Comparison of ENCODE assay signal across 25 mouse cellular contexts in genomic region chr1:184931097-184931496, GRCm38 (mm10). TPM values are rescaled to one million over a fixed set of nuclear protein-coding genes. Genes with fewer than 3 reads are reported as not detected.
"Had no signal": no experiment of that assay in that cellular context is flagged by ENCODE, and none has a peak within 500 bp of the region (broad histone marks: within the 10 kb centered on the region; RNA-seq: fewer than 3 reads in every experiment).

No protein-coding gene starts in this region.

- H3K9me3 ChIP-seq: heart, embryonic 10.5 days; heart, embryonic 12.5 days; hindbrain, embryonic 13.5 days; limb, embryonic 10.5 days; limb, embryonic 12.5 days; liver, embryonic 13.5 days; liver, embryonic 15.5 days had no signal

- H3K27ac ChIP-seq: gastrocnemius, adult 2 months; heart, embryonic 10.5 days; hindbrain, embryonic 13.5 days; left cerebral cortex, adult 2 months; limb, embryonic 10.5 days; limb, embryonic 12.5 days; liver, embryonic 13.5 days; liver, embryonic 15.5 days had no signal

- H3K9ac ChIP-seq: heart, embryonic 12.5 days; hindbrain, embryonic 13.5 days; limb, embryonic 12.5 days; liver, embryonic 13.5 days; liver, embryonic 15.5 days had no signal

- H3K4me2 ChIP-seq: heart, embryonic 12.5 days; hindbrain, embryonic 13.5 days; limb, embryonic 12.5 days; liver, embryonic 11.5 days; liver, embryonic 13.5 days; liver, embryonic 15.5 days had no signal

- ATAC-seq: hindbrain, embryonic 16.5 days; inflammation-experienced regulatory T-cells, adult 6 months; intestine, postnatal 0 days had no signal

- H3K4me1 ChIP-seq: hindbrain, embryonic 13.5 days; limb, embryonic 10.5 days had no signal

- H3K36me3 ChIP-seq: liver, embryonic 13.5 days; liver, embryonic 15.5 days had no signal

- H3K4me3 ChIP-seq: gastrocnemius, adult 2 months; heart, embryonic 10.5 days; heart, embryonic 12.5 days; hindbrain, embryonic 13.5 days; left cerebral cortex, adult 2 months; limb, embryonic 10.5 days; limb, embryonic 12.5 days; liver, embryonic 13.5 days; liver, embryonic 15.5 days had no signal

- H3K27me3 ChIP-seq: heart, embryonic 12.5 days; hindbrain, embryonic 13.5 days; limb, embryonic 12.5 days; liver, embryonic 13.5 days; liver, embryonic 15.5 days had no signal

- DNase-seq: gastrocnemius, adult 2 months; gastrocnemius, postnatal 10 days; gastrocnemius, postnatal 25 days; heart, adult 18-20 months; heart, postnatal 10 days; heart, postnatal 36 days; kidney, adult 18-20 months; kidney, adult 8-10 months; kidney, postnatal 10 days; kidney, postnatal 25 days; kidney, postnatal 4 days; layer of hippocampus, adult 9-11 months; liver; liver, embryonic 13.5 days had no signal

RNA-seq across cellular contexts. Expression of gene C130074G19Rik, which starts 48.1 kb away (rescaled TPM):
- polyA plus RNA-seq: inflammation-experienced regulatory T-cells, adult 6 months had no signal
